Mouse (Mus musculus): ENCODE measurements around the gene Adk.

GRCm38 (mm10) chr14:21367095-21367494, 314.7 kb downstream of the Adk start:
- TF ChIP-seq CTCF (IDR thresholded peaks at IDR 0.05; ENCODE audit: control insufficient read depth, insufficient read depth, insufficient replicate concordance, low read depth, low read length) (no peak), POLR2A (IDR thresholded peaks at IDR 0.05; ENCODE audit: control insufficient read depth, low read depth, low read length) (no peak)
